Mouse (Mus musculus) lung, embryonic 16.5 days (tissue): ENCODE measurements around the gene Il10. TPM values are rescaled to one million over a fixed set of nuclear protein-coding genes. Genes with fewer than 3 reads are reported as not detected.

Source experiments
- ATAC-seq: fragments of 200-750 bp; cut with Nextera tagmentation; 2 replicates; pipeline ENCODE4 v1.8.0; 2017; ENCODE audit warnings: low read depth, mild to moderate bottlenecking, moderate library complexity
- H3K27ac ChIP-seq: fragments of 300-500 bp; sonication (generic); 2 replicates; pipeline ENCODE4 v1.5.1; 2014; ENCODE audit warnings: mild to moderate bottlenecking, control low read depth, low read length
- H3K27me3 ChIP-seq: fragments of 300-500 bp; sonication (generic); 2 replicates; pipeline ENCODE4 v1.6.1; 2014; ENCODE audit warnings: low read depth, low read length, mixed read lengths; ENCODE audit not compliant: control insufficient read depth, insufficient read depth
- H3K36me3 ChIP-seq: fragments of 300-500 bp; sonication (generic); 2 replicates; pipeline ENCODE4 v1.6.1; 2014; ENCODE audit warnings: low read length; ENCODE audit not compliant: control insufficient read depth, insufficient read depth
- H3K4me1 ChIP-seq: fragments of 300-500 bp; sonication (generic); replicated peaks from 2 replicates; pipeline ENCODE4 v1.6.1; 2014; ENCODE audit warnings: low read length, mixed read lengths; ENCODE audit not compliant: control insufficient read depth, insufficient read depth
- H3K4me2 ChIP-seq: fragments of 300-500 bp; sonication (generic); 2 replicates; pipeline ENCODE4 v1.6.1; 2014; ENCODE audit warnings: low read depth, low read length, control low read depth
- H3K4me3 ChIP-seq: fragments of 300-500 bp; sonication (generic); 2 replicates; pipeline ENCODE4 v1.5.1; 2014; ENCODE audit warnings: mild to moderate bottlenecking, low read length, control low read depth
- H3K9ac ChIP-seq: fragments of 300-500 bp; sonication (generic); 2 replicates; pipeline ENCODE4 v1.6.1; 2014; ENCODE audit warnings: low read length, control low read depth
- H3K9me3 ChIP-seq: fragments of 300-500 bp; sonication (generic); 2 replicates; pipeline ENCODE4 v1.6.1; 2016; ENCODE audit warnings: low read length; ENCODE audit not compliant: control insufficient read depth
- WGBS: fragments of 180-500 bp; shearing (Covaris S2); extraction: QIAGEN DNeasy Blood & Tissue Kit; methylation state at CpG from one replicate; pipeline ENCODE4 v1.1.7; 2014; 5-methylcytosine and 5-hydroxymethylcytosine counted together
- polyA plus RNA-seq: library from polyadenylated mRNA; unstranded; fragments of >200 nt; fragmentation: Nextera tagmentation; extraction: Ambion mirVana; gene quantifications from 2 replicates; pipeline ENCODE4 v1.2.1, GENCODE M21; 2015

Il10 gene
- polyA plus RNA-seq = not detected in 2 replicates

- Histone ChIP-seq H3K9ac (no peak within 1 kb of the TSS), H3K4me2 (no peak within 1 kb of the TSS), H3K4me1 (no peaks in the 10 kb centered on the region), H3K4me3 (no peak within 1 kb of the TSS), H3K36me3 (no peaks in the 10 kb centered on the region), H3K9me3 (no peaks in the 10 kb centered on the region), H3K27ac (no peak within 1 kb of the TSS), H3K27me3 (no peaks in the 10 kb centered on the region)
- ATAC-seq = 0 out of 2 replicates have a peak, but pooled peaks have one; percentile 20
- WGBS = 57% methylated on average over 8 of the region's 8 CpGs
Observed at GRCm38 (mm10) chr1:131019492-131020098, at the start of gene Il10. Gene Il10, plus strand, starts transcription at chr1:131019845.

- WGBS = 43% methylated on average over 1 of the region's 1 CpGs
- no peaks in the 10 kb centered on the region for H3K36me3 ChIP-seq
- no peak overlapping the region for H3K9ac ChIP-seq
- no peaks in the 10 kb centered on the region for H3K9me3 ChIP-seq
- H3K4me3 ChIP-seq = no peak overlapping the region
- no peak overlapping the region for H3K27ac ChIP-seq
- H3K27me3 ChIP-seq = no peaks in the 10 kb centered on the region
- ATAC-seq = no peak
- no peak overlapping the region for H3K4me2 ChIP-seq
- no peaks in the 10 kb centered on the region for H3K4me1 ChIP-seq
Observed at GRCm38 (mm10) chr1:130979455-130979854, 40.2 kb upstream of the Il10 start.

- Histone ChIP-seq H3K4me1 (no peaks in the 10 kb centered on the region), H3K4me2 (no peak overlapping the region), H3K36me3 (no peaks in the 10 kb centered on the region), H3K4me3 (no peak overlapping the region), H3K9me3 (no peaks in the 10 kb centered on the region), H3K27ac (no peak overlapping the region), H3K27me3 (no peaks in the 10 kb centered on the region), H3K9ac (no peak overlapping the region)
- ATAC-seq = no peak
- WGBS = 54% methylated on average over 7 of the region's 7 CpGs
Observed at GRCm38 (mm10) chr1:130984441-130984840, 35.2 kb upstream of the Il10 start.

GRCm38 (mm10) chr1:130987001-130987400 lies 32.6 kb upstream of the Il10 start:
- no peak overlapping the region for H3K4me3 ChIP-seq
- H3K36me3 ChIP-seq = no peaks in the 10 kb centered on the region
- no peaks in the 10 kb centered on the region for H3K9me3 ChIP-seq
- H3K9ac ChIP-seq = no peak overlapping the region
- H3K27me3 ChIP-seq = no peaks in the 10 kb centered on the region
- WGBS = 85% methylated on average over 5 of the region's 5 CpGs
- no peak overlapping the region for H3K4me2 ChIP-seq
- ATAC-seq = no peak
- no peaks in the 10 kb centered on the region for H3K4me1 ChIP-seq
- H3K27ac ChIP-seq = no peak overlapping the region

GRCm38 (mm10) chr1:130987418-130987817 lies 32.2 kb upstream of the Il10 start:
- Histone ChIP-seq H3K36me3 (no peaks in the 10 kb centered on the region), H3K27me3 (no peaks in the 10 kb centered on the region), H3K9ac (no peak overlapping the region), H3K4me1 (no peaks in the 10 kb centered on the region), H3K4me2 (no peak overlapping the region), H3K27ac (no peak overlapping the region), H3K9me3 (no peaks in the 10 kb centered on the region), H3K4me3 (no peak overlapping the region)
- no peak for ATAC-seq

GRCm38 (mm10) chr1:130989331-130989730 lies 30.3 kb upstream of the Il10 start:
- H3K36me3 ChIP-seq = no peaks in the 10 kb centered on the region

GRCm38 (mm10) chr1:130990448-130990847 lies 29.2 kb upstream of the Il10 start:
- 80% methylated on average over 1 of the region's 1 CpGs for WGBS
- no peak for ATAC-seq
- Histone ChIP-seq H3K9ac (no peak overlapping the region), H3K4me3 (no peak overlapping the region), H3K9me3 (no peaks in the 10 kb centered on the region), H3K4me1 (no peaks in the 10 kb centered on the region), H3K27me3 (no peaks in the 10 kb centered on the region), H3K4me2 (no peak overlapping the region), H3K27ac (no peak overlapping the region), H3K36me3 (no peaks in the 10 kb centered on the region)

More at GRCm38 (mm10) chr1:130989331-130989730, 30.3 kb upstream of the Il10 start:
- Histone ChIP-seq H3K27me3 (no peaks in the 10 kb centered on the region), H3K9ac (no peak overlapping the region), H3K4me1 (no peaks in the 10 kb centered on the region), H3K4me3 (no peak overlapping the region), H3K27ac (no peak overlapping the region), H3K9me3 (no peaks in the 10 kb centered on the region), H3K4me2 (no peak overlapping the region)
- no peak for ATAC-seq
- 78% methylated on average over 3 of the region's 3 CpGs for WGBS

- 73% methylated on average over 9 of the region's 9 CpGs for WGBS
- Histone ChIP-seq H3K9ac (no peak overlapping the region), H3K4me2 (no peak overlapping the region), H3K4me3 (no peak overlapping the region), H3K4me1 (no peaks in the 10 kb centered on the region), H3K27me3 (no peaks in the 10 kb centered on the region), H3K9me3 (no peaks in the 10 kb centered on the region), H3K27ac (no peak overlapping the region), H3K36me3 (no peaks in the 10 kb centered on the region)
- ATAC-seq = no peak
Observed at GRCm38 (mm10) chr1:130993574-130994154, 26.0 kb upstream of the Il10 start.

- no peak for ATAC-seq
Observed at GRCm38 (mm10) chr1:130995515-130995914, 24.1 kb upstream of the Il10 start.

More at GRCm38 (mm10) chr1:130995515-130995914, 24.1 kb upstream of the Il10 start:
- H3K9ac ChIP-seq = no peak overlapping the region
- H3K9me3 ChIP-seq = no peaks in the 10 kb centered on the region
- no peak overlapping the region for H3K27ac ChIP-seq
- H3K4me3 ChIP-seq = no peak overlapping the region
- no peaks in the 10 kb centered on the region for H3K36me3 ChIP-seq
- WGBS = 42% methylated on average over 1 of the region's 1 CpGs
- H3K4me2 ChIP-seq = no peak overlapping the region
- no peaks in the 10 kb centered on the region for H3K27me3 ChIP-seq
- H3K4me1 ChIP-seq = no peaks in the 10 kb centered on the region
